Mouse (Mus musculus) left cerebral cortex, postnatal 10 days (tissue): ENCODE data around the gene Fgf15. TPM values are rescaled to one million over a fixed set of nuclear protein-coding genes. Genes with fewer than 3 reads are reported as not detected.

Experiments used
- DNase-seq, 2 experiments: peaks; one replicate each; pipeline ENCODE4 v3.0.0; 2021 to 2022; ENCODE audit warnings: low spot score in 2 of 2, mixed read lengths in 1 of 2; ENCODE audit errors: extremely low spot score in 1 of 2
- intact Hi-C: fragments of 180-260 bp; cut with DNase I; formaldehyde crosslinking; loops from one replicate; pipeline ENCODE4 v1.15.1; 2025
- total RNA-seq, 2 experiments: library from RNA; stranded (reverse); gene quantifications; 2 replicates each; pipeline ENCODE4 v1.2.3; 2021

Gene Fgf15
- total RNA-seq, 2 experiments from 2014 or later, result not detected

DNA sequence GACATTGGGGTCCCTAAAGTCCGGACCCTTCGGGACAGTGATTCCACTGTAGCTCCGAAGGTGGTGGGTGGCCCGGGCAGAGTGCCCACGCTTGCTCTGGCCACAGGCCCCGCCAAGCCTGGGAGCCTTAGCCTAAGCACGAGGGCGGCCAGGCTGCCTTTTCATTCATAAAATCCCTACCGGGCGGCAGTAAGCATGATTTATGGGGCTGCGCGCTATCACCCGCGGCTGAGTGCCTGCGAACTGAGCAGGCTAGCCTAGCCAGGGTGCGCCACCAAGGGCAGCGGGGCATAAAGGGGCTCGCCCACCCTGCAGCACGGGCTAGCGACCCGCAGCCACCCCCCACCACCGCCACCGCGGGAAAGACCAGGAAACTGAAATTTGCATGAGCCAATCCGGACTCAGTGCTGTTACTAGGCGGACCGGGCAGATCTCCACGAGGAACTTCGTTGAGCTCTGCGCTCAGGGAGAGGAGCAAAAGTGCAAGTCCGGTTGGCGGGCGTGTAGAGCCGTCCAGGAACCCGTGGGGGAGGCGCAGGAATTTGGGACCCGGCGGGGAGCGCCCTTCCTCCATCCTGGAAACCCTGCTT, 45.0 kb downstream of the Fgf15 start:
- DNase-seq, result peak; percentile 88 to 94
- intact Hi-C loops, result no loop called here

DNA sequence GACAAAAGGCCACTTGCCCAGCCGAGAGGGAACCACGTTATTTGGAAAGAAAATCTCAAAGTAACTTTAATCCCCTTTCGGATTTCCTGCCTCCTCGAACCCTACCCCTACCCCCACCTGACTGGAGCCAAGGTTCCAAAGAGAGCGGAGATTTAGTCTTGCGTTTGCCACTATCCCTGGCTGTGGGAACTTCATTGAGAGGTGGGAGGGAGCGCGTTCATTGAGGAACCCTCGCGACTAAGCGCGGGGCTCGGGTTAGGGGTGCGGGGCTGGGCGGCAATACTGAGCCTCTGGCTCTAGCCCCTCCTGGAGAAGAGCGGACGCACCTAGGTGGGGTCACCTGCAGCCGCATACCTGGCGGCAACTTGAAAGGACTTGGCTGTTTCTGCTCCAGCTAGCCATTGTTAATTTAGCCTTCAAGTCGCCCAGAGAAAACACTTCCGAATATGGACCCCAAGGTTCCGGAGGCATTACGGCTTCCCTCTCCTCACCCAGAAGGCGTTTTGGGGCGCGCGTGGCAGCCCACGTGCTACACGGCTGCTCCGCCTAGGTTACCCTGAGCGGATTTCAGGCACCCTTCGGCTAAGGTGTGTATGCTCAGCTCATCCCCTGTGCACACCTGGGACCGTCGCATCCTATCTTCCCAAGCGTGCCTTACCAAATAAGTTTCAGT, 45.9 kb downstream of the Fgf15 start:
- intact Hi-C loops, result no loop called here

DNA sequence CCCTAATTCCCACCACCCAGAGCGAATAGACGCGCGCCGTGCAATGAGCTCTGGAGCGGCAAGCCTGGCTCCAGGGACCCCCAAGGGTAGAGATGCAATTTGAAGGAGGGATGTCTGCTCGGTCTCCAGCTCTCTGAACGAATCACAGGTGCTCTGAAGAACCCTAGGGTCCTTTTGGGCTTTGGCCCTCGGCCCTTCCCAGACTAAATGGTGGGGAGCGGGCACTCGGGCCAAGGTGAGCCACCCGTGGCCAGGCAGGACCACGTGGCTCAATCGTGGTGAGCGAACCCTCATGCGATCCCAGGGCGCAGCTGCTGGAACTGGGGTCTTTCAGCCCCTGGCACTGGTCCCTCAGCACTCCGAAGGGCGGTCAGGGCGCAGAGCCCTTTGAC, 46.4 kb downstream of the Fgf15 start:
- DNase-seq, result no peak
- intact Hi-C loops, result no loop called here

More for the DNA sequence above, 45.9 kb downstream of the Fgf15 start:
- no peak for DNase-seq

DNA sequence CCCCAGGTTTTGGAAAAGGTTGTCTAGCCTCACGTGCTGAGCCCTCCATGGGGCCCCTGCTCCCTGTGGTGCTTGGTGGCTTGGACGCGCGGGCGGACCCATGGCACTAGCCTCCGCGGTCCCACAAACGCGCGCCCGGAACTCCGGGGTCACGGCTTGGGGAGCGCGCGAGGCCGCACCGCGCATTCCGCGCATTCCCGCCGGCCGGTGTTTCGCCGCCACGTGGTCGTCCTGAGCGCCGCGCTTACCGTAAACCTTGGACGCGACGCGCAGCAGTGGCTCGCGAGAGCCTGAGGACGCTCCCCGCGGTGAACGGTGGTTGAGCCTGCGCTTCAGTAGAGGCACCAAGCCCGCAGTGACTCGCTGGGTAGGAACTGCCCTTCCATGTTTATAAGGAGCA, 46.9 kb downstream of the Fgf15 start:
- DNase-seq, result peak; percentile 60 to 91
- intact Hi-C loops, result no loop called here

Other genes with a start within 250 kb of the Fgf15 start
- 1 to 10 TPM; 3.0 to 4.8 TPM for gene Ano1, start 144.6 kb upstream of the Fgf15 start, total RNA-seq
- under 1 TPM in 1 of 2 experiments, not detected in 1; 0.24 TPM for gene Fgf3, start 58.4 kb upstream of the Fgf15 start, total RNA-seq
- gene Fgf4, start 49.2 kb upstream of the Fgf15 start, total RNA-seq, result not detected
- 10 to 100 TPM; 25.0 to 28.4 TPM for gene LTO1, start 18.6 kb downstream of the Fgf15 start, total RNA-seq
- gene Ccnd1, start 43.4 kb downstream of the Fgf15 start, total RNA-seq, result 10 to 100 TPM; 28.1 to 37.0 TPM